Mouse (Mus musculus) heart, postnatal 0 days (tissue): ENCODE results near the gene Disp1.

Experiments
- CTCF ChIP-seq: IDR thresholded peaks from 2 replicates; pipeline ENCODE4 v1.5.1; 2016; ENCODE audit warnings: antibody characterized with exemption, control low read depth, low read depth
- EP300 ChIP-seq: IDR thresholded peaks from 2 replicates; pipeline ENCODE4 v1.6.1; 2016; ENCODE audit warnings: antibody characterized with exemption, low read depth

DNA sequence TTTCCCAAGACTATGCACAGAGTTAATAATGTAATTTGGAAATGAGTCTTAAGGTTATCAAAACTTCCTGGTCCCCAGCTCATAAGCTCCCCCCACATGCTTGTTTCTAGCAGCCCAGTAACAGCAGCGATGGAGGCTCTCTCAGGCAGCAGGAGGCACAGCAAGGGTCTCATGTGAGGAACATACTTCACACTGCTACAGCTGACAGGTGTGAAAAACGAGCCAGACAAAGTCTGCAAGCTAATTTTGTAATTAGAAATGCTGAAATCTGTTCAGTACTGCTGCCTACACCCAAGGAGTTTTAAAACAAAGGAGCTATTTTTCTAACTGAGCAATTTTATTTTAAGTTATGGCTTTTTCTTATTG lies 40.3 kb downstream of the Disp1 start:
- TF ChIP-seq CTCF (no peak), EP300 (no peak)
